Mouse (Mus musculus) CD4-positive helper T cell, adult 2 months (primary cell): ENCODE results near the gene Cdh24.
"Not testable (repeated sequence)": the region's sequence is repeated elsewhere in the genome, so short reads cannot be mapped to it uniquely, and the experiment has no call there.

ENCODE experiments used
- DNase-seq: peaks from one replicate; pipeline ENCODE4 v3.0.0-alpha.2; 2012; ENCODE audit warnings: low read depth, missing footprints, low spot score

The Cdh24 gene

GRCm38 (mm10) chr14:54643011-54643410, 1.8 kb upstream of the Cdh24 start:
- DNase-seq: no peak

DNA sequence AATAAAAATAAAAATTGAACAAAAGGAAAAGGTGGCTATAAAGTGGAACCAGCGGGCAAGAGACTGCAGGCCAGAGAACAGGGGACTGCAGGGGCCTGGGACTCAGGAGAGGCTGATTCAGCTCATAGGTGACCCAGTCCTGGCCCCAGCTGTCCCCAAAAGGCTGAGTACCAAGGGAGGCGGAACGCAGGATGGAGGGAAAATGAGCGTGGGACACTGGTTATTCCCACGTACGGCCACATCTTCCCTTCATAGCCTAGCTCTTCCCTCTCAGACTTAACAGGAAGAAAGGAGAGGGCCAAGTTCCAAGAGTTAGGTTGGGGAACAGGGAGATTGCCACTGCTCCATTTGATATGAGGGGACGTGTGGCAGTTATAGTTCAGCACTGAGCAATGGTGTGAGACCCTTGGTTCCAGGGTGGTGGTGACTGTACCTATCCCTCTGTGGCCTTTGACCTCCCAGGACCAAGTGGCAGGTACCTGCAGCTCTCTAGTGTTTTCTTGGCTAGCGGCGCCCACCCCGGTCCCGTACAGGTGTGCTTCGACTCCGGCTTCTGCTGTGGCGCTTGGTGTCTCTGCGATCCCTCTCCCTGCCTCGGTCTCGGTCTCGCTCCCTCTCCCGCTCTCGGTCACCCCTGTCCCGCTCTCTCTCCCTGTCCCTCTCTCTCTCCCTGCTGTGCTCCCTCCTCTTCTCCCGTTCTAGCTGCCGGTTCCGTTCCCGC, 1.2 kb upstream of the Cdh24 start:
- DNase-seq: no peak

GRCm38 (mm10) chr14:54640946-54641304, 239 bp downstream of the Cdh24 start, which contains the start of gene Gm17606:
TSS of gene Gm17606 (plus strand) at chr14:54640952.
- DNase-seq: no peak

- no peak for DNase-seq
Measured at GRCm38 (mm10) chr14:54640121-54640520, 1.0 kb downstream of the Cdh24 start.

DNA sequence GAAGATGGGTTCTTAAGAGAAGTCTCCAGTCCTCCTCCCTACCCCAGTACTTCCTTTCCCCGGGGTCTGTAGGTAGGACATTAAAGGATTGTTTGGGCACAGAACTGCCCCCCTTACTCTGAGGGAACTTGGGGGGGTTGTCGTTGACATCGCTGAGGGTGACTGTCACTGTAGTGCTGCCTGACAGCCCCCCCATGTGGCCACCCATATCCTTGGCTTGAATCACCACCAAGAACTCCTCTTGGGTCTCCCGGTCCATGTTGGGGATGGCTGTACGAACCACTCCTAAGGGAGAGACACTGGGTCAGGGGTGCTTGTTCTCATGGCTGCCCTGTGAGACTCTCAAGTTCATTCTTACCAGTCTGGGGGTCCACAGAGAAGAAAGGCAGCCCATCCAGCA, 3.0 kb downstream of the Cdh24 start:
- DNase-seq: no peak

GRCm38 (mm10) chr14:54636954-54637353, 4.2 kb downstream of the Cdh24 start:
- DNase-seq: peak; percentile 67

DNA sequence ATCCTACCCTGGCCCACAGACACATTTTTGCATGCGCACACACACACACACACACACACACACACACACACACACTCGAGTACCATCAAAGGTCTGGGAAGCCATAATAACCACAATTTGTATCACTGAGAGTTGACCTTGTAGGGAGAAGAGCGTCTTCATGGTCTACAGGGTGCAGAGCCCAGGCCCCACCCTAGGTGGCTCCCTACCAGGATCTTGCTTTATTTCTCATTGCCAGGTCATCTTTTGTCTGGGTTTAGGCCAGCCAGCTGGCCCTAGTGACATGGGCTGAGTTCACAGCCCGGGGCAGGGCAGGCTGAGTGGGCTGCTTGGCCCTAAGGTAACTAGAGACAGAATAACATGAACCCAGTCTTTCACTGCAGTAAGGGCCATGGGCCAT, 7.0 kb downstream of the Cdh24 start:
- DNase-seq: no peak

DNA sequence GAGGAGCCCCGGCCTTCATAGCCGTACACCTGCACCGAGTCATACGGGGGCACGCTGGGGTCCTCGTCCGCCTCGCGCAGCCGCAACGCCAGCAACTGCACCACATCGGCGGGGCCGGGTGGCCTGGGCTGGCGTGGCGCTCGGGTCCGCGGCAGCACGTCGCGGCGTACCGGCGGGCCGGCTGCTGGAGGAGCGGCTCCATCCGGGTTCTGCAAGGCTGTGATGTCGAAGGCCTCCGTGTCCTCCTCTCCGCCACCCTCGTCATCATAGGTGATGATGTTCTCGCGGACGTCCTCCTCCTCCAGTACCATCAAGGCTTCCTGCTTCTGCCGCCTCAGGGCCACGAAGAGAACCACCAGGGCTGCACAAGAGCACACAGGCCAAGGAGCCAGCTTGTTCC, 8.9 kb downstream of the Cdh24 start:
- no peak for DNase-seq

GRCm38 (mm10) chr14:54631240-54631599, 9.9 kb downstream of the Cdh24 start:
- no peak for DNase-seq

- no peak for DNase-seq
Measured at GRCm38 (mm10) chr14:54630583-54631239, 10.5 kb downstream of the Cdh24 start.

GRCm38 (mm10) chr14:54629797-54630196, 11.4 kb downstream of the Cdh24 start:
- DNase-seq: no peak

DNA sequence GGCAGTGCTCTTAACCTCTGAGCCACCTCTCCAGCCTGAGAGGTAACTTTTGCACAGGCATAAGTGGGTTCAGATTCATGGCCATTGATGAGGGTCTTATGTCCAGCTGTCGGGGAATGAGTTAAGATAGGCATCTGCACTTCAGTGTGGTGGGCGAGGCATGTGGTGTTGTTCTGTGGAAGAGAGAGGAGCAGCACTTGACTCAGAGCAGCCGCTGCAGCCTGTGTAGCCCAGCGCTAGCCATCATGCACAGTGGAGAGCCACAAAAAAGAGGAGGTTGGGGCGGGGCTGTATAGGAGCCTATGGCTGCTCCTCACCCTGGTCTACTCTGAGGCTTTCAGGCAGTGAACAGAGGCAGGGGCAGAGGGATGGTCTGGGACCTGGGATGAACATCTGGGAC, 13.1 kb downstream of the Cdh24 start:
- no peak for DNase-seq

DNA sequence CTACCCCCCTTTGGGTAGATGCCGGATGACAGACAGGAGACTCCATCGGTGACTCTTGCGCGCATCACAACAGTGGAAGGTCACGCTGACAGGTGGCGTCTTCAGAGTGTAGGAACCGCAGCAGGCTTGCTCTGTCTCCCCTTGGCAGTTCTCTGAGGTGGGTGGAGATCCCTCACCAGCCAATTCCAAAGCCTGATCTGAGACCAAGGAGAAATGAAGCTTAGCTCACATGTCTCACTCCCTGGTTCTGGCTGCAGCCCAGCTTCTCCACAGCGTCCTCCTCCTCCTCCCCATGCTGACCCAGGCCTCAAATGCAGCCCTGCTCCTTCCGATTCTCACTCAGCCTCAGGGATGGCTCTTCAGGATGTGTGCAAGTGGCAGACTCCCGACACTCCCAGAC, 16.2 kb downstream of the Cdh24 start:
- DNase-seq: no peak

DNA sequence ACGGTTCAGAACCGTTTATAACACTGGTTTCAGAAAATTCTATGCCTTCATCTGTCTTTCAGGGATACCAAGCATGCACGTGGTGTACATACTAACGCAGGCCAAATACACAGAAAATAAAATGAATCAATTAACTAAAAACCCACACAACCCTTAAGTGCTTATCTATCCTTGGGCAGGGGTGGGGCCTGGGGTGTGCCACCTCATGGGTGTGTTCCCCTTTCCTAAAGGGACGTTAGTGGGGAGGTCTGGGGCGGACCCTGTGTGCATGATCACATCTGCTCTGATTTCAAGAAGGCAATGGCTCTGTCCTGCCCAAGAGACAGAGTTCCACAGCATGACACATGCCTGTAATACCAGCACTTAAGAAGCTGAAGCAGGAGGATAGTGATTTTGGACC, 17.8 kb downstream of the Cdh24 start:
- no peak for DNase-seq

- DNase-seq: no peak
Measured at GRCm38 (mm10) chr14:54621133-54621532, 20.0 kb downstream of the Cdh24 start, which contains the start of gene Psmb11. TSS of gene Psmb11 (plus strand) at chr14:54621433.

GRCm38 (mm10) chr14:54617897-54618365, 23.2 kb downstream of the Cdh24 start, which contains the start of gene Psmb5:
TSS of gene Psmb5 (minus strand) at chr14:54618022.
- DNase-seq: peak; percentile 91

- DNase-seq: peak; percentile 72
Measured at GRCm38 (mm10) chr14:54617152-54617896, 23.8 kb downstream of the Cdh24 start.

- DNase-seq: no peak
Measured at GRCm38 (mm10) chr14:54616226-54616825, 24.8 kb downstream of the Cdh24 start.

- DNase-seq: not testable (repeated sequence)
Measured at GRCm38 (mm10) chr14:54614130-54614529, 27.0 kb downstream of the Cdh24 start.

DNA sequence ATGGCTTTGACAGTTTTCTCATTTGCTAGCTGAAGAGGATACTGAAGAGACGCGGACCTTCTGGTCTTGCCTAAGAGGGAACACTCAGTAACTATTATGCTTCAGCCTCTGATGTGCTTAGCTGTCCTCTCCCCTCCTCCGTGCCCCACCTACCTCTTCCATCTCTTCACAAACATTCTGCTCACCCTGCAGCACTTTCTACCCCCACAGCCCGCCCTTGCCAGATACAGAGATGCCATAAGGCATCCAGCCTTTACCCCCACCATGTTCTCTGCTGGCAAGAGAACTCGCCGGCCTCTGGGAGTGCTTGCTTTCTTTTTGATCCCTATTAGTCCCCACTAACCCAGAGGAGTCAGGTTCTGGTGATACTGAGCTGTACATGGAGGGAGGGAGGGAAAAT, 30.5 kb downstream of the Cdh24 start:
- DNase-seq: no peak

GRCm38 (mm10) chr14:54609962-54610361, 31.2 kb downstream of the Cdh24 start:
- peak; percentile 50 for DNase-seq

DNA sequence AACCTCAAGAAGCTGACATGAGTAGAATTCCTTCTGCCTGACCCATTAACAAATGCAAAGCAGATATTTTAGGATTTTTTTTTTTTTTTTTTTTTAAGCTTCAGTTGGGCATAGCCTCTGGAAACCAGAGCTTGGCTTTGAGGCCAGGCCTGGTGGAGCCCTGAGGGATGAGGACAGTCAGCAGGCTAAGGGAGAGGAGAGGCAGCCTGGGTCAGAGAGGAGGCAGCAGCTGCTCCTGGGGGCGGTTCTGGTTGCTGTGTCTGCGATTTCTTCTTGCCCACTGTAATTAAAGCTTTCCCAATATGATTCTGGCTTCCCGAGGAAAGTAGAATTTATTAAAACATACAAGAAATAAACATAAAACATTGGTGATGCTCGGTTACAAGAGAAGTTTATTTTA, 31.9 kb downstream of the Cdh24 start:
- DNase-seq: no peak
